In genomic region chr7:130834958-130835861, GRCm38 (mm10) we compare ENCODE assay signal across 8 mouse cellular contexts. TPM values are rescaled to one million over a fixed set of nuclear protein-coding genes. Genes with fewer than 3 reads are reported as not detected.
DNase-seq lines count a peak whose midpoint lies in the region; ATAC-seq lines count a peak whose summit lies in the region.
"Had no signal": no experiment of that assay in that cellular context is flagged by ENCODE, and none has a peak within 500 bp of the region (broad histone marks: within the 10 kb centered on the region; RNA-seq: fewer than 3 reads in every experiment).

No protein-coding gene starts in this region.

- 7% methylated on average over 18 of the region's 18 CpGs for WGBS in kidney, embryonic 16.5 days
- 8% methylated on average over 18 of the region's 18 CpGs for WGBS in midbrain, embryonic 15.5 days

- ATAC-seq in kidney, embryonic 16.5 days (ENCODE audit: low FRiP score, low TSS enrichment) = peak; percentile 18; the same call in 1 of the 2 replicates
- ATAC-seq in midbrain, embryonic 15.5 days (replicated peaks) = no peak
- no peak for ATAC-seq in activated CD4-positive, CD25-positive, alpha-beta regulatory T cell, adult 4 months
- ATAC-seq in erythroid progenitor cell, adult 5-6 weeks (replicated peaks; ENCODE audit: low FRiP score, poor library complexity, severe bottlenecking) = no peak

- no peak overlapping the region for H3K4me3 ChIP-seq in kidney, embryonic 16.5 days (ENCODE audit: low read length)
- H3K4me3 ChIP-seq in midbrain, embryonic 15.5 days = no peak overlapping the region
- H3K4me3 ChIP-seq: megakaryocyte, embryonic 14.5 days had no signal

- peaks cover 52% of the 10 kb centered on the region for H3K4me1 ChIP-seq in kidney, embryonic 16.5 days (ENCODE audit: insufficient read depth, low read length)
- H3K4me1 ChIP-seq in midbrain, embryonic 15.5 days = peaks cover 28% of the 10 kb centered on the region
- H3K4me1 ChIP-seq: megakaryocyte, embryonic 14.5 days had no signal

- peak; percentile 80 for DNase-seq in NIH3T3 (ENCODE audit: low read depth)
- DNase-seq in adrenal gland, postnatal 36 days = peak; percentile 68 to 71
- DNase-seq in forelimb bud, embryonic 11.5 days (ENCODE audit: low read depth, low spot score) = peak; percentile 12

- H3K9me3 ChIP-seq in kidney, embryonic 16.5 days (ENCODE audit: low read length) = no peaks in the 10 kb centered on the region
- no peaks in the 10 kb centered on the region for H3K9me3 ChIP-seq in midbrain, embryonic 15.5 days
- H3K9me3 ChIP-seq: megakaryocyte, embryonic 14.5 days had no signal

- peaks cover 6% of the 10 kb centered on the region; the same call in 1 of the 2 replicates for H3K27me3 ChIP-seq in kidney, embryonic 16.5 days (ENCODE audit: insufficient read depth, low read length)
- no peaks in the 10 kb centered on the region for H3K27me3 ChIP-seq in midbrain, embryonic 15.5 days (replicated peaks)

- H3K4me2 ChIP-seq in kidney, embryonic 16.5 days (replicated peaks; ENCODE audit: low read depth, low read length) = no peak overlapping the region
- H3K4me2 ChIP-seq in midbrain, embryonic 15.5 days = peak overlapping the region; percentile 10; the same call in 1 of the 2 replicates

- H3K9ac ChIP-seq in kidney, embryonic 16.5 days (replicated peaks; ENCODE audit: low read length) = 0 out of 2 replicates have a peak overlapping the region, but pooled peaks have one; percentile 2
- H3K9ac ChIP-seq in midbrain, embryonic 15.5 days = no peak overlapping the region

- H3K27ac ChIP-seq in kidney, embryonic 16.5 days (ENCODE audit: low read length) = peak overlapping the region; percentile 52
- H3K27ac ChIP-seq in midbrain, embryonic 15.5 days = 0 out of 2 replicates have a peak overlapping the region, but pooled peaks have one; percentile 6

- no peaks in the 10 kb centered on the region for H3K36me3 ChIP-seq in kidney, embryonic 16.5 days (ENCODE audit: insufficient read depth, low read length)
- H3K36me3 ChIP-seq in midbrain, embryonic 15.5 days (replicated peaks) = no peaks in the 10 kb centered on the region

RNA-seq across cellular contexts. Expression of gene Plekha1, which starts 30.3 kb away (rescaled TPM):
- total RNA-seq in adrenal gland, postnatal 36 days (2021) = 10 to 100 TPM; 22.7 to 32.2 TPM
- polyA plus RNA-seq in kidney, embryonic 16.5 days (2015; fragmentation: Nextera tagmentation; extraction: Ambion mirVana) = 91.6 and 101 TPM in 2 replicates
- polyA plus RNA-seq in midbrain, embryonic 15.5 days (2015; fragmentation: Nextera tagmentation; extraction: Ambion mirVana) = 63.7 and 72.9 TPM in 2 replicates
- 10 to 100 TPM; 18.9 to 21.7 TPM for polyA plus RNA-seq in activated CD4-positive, CD25-positive, alpha-beta regulatory T cell, adult 4 months (2017; shearing (Covaris generic))
- 2.9 TPM in 2 replicates for total RNA-seq in erythroid progenitor cell, adult 5-6 weeks (2015; ENCODE audit: low replicate concordance)
- 1.9 and 3.4 TPM in 2 replicates for total RNA-seq in erythroid progenitor cell, adult 5-6 weeks (2017; ENCODE audit: low replicate concordance)

Comparison
In these comparisons a context has a peak if more than half of its experiments do, and no peak if none do; other contexts are left out.
1. DNase-seq: peak in every context shown above with its lines; median percentile 80 in NIH3T3; 70 in adrenal gland, postnatal 36 days; 12 in forelimb bud, embryonic 11.5 days.